Mouse (Mus musculus) heart, postnatal 10 days (tissue): Measurements from ENCODE around the gene Abhd4. TPM values are rescaled to one million over a fixed set of nuclear protein-coding genes. Genes with fewer than 3 reads are reported as not detected.

Experiments used
- DNase-seq, 2 experiments: peaks; one replicate each; pipeline ENCODE4 v3.0.0; 2021
- intact Hi-C: fragments of 180-260 bp; cut with DNase I; formaldehyde crosslinking; loops from one replicate; pipeline ENCODE4 v1.15.1; 2025
- total RNA-seq, 2 experiments: library from RNA; stranded (reverse); gene quantifications; 2 replicates each; pipeline ENCODE4 v1.2.3; 2021

The Abhd4 gene
- 10 to 100 TPM; 55.9 to 67.1 TPM for total RNA-seq

DNA sequence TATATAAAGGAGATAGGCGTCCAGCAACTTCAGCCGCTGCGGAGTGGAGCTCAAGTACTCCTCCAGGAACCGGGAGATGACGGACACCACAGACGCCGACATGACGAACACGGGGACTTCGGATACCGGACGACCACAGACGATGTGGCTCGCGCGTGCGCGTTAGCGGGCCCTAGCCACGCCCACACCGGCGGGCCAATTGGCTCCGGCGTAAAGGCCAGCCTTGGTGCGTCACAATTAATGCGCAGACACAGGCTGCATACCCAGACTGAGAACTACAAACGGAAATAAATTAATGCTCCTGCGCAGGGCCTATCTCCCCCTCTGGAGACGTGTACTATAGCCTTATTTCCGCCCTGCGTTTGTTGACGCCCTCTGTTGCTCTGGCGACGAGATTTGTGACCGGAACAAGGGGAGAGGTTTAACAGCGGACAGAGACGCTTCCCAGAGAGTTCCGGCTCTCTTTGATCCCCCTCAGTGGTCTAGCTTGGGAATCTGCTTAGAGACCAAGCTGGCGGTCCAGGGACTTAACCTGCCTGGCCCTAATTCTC is at the start of gene Abhd4, which contains the start of gene Dad1:
Gene Abhd4 (plus strand): TSS at position 448 of the 551 bp plus-strand sequence.
Gene Dad1 (minus strand): TSS at position 364 of the 551 bp plus-strand sequence.
- intact Hi-C loops = no loop called here
- peak; percentile 99 for DNase-seq

DNA sequence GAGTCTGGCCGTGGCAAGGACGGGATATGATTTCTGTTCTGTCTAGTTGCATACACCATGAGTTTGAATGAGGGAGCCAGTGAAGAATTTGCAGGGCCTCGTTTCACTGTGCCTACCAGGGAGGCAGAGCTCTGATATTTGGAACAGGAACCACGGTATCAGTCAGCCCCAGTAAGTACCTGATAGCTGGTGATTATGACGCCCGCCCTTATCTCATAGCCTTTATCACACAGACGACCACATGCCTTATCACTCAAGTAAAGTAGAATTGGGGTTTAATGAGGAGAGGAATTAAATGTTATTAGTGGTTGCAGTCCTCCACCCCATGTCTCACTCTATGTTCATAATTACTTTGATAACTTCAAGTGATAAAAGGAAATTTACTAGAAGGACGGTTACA is 49.7 kb upstream of the Abhd4 start:
- intact Hi-C loops = no loop called here
- no peak for DNase-seq

DNA sequence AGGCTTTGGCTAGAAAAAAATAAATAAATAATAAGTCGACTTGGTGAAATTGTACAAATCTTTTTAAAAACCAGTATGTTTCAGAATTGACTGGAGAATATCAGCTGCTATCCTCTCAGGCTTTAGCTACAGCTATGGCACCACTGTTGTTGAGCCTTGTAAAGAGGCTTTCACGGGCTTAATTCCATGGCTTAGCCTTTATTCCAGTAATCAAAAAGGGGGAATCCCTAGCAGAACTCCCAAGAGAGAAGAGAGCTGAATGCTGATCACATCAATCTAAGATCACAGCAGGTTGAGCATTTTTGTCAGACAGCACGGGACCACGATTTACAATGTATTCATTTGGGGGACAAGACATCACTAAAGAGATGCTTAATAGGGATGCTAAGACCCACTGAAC is 49.2 kb upstream of the Abhd4 start:
- intact Hi-C loops = no loop called here

DNA sequence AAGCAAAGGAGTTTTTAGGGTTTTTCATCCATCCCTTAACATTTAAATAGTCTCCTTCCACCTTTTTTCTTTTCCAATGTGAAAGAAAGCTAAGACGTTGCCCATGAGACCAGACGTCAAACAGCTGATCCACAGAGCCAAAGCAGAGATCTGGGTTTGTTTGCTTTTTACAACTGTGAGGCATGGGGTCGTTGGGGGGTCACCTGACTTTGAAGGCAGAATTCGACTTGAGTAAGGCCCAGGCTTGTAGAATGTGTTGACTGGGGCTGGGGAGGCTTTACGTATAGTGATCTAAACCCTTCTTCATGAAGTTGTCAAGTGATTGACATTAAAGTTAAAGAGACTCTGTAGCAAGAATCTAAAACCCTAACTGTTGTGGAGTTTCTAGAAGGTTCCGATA is 48.1 kb upstream of the Abhd4 start:
- intact Hi-C loops = no loop called here
- no peak for DNase-seq

More for the DNA sequence above, 49.2 kb upstream of the Abhd4 start:
- no peak for DNase-seq

DNA sequence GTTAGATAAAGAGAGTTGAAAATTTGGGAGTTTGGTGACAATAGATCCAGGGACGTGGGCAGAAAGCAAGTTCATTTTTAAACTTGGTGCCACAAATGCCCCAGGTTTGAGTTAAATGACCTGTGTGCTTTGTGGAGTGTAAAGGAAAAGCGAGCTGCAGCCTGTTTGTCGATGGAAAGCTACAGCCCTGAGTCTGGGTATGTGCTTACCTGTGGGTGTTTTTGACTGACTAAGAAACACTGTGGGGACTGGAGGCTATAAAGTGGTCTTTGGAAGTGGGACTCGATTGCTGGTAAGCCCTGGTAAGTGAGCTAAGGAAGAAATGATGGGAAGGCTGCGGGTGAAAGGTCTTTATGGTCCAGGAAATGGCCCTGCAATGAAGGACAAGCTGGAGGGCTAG is 47.7 kb upstream of the Abhd4 start:
- no peak for DNase-seq
- intact Hi-C loops = no loop called here

DNA sequence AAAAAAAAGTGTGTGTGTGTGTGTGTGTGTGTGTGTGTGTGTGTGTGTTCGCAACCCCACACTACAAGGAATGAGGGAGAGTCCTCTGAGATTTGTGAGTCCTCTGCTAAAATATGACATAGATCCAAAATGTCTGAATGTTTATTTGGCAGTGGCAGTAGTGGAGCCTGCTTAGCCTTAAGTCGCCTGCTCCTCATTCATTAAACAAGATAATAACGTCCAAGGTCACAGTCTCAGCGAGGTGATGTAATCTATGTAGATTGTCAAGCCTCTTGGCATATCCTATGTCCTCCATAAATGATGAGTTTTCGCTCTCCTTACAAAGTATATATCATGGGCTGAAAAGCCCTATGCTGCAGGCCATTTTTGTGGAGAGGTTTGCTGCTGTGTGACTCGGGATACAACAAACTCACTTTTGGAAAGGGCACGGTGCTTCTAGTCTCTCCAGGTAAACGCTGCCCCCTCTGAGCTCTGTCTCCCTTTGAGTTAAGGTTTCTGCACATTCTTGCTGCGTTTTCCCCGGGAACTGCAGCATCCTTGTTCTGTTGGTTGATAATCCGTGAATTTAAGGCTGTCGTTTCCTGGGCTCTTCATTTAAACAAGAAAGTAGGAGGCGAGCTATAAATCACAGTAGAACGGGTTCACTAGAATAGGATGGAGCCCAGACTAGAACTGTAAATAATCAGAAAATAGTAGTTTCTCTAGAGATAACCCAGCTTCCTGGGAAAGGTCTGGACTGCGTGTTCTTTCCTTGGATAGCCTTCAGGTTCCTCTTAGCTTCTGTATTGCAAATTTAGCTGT is 47.0 kb upstream of the Abhd4 start:
- no peak for DNase-seq
- intact Hi-C loops = no loop called here

DNA sequence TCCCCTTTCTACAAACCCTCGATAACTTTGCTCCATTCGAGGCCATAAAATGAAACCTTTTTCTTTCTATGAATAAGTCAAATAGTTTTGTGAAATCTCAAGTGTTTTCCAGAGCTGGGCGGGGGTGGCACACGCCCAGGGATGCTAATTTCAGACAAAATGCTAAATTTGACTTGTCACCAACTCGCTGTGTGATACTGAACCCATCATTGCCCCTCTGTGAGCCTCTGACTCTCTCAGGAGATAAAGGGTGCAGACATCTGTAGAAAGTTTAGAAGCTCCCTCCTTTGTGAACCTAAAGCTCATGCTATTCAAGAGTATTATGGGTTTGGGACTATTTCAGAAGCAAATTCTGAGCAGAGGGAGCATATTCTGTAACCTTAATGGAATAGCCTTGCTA is 46.1 kb upstream of the Abhd4 start:
- intact Hi-C loops = no loop called here
- no peak for DNase-seq

DNA sequence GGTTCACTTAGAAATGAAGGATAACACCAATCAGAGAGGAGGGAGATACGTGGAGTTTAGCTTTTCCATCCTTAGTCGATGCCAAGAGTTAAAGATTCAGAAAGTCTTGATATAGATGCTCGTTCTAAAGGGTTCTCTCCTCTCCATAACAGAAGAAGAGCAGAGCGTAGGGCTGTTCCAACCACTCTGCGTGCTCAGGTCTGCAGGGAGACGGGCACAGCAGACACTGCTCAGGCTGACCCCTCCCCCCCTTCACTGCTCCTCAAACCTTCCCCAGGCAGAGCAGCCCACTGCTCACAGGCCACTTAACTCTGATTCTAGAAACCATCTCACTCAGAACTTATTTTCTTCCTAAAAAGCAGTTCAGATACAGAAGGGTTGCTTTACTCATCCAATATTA is 45.2 kb upstream of the Abhd4 start:
- intact Hi-C loops = no loop called here

DNA sequence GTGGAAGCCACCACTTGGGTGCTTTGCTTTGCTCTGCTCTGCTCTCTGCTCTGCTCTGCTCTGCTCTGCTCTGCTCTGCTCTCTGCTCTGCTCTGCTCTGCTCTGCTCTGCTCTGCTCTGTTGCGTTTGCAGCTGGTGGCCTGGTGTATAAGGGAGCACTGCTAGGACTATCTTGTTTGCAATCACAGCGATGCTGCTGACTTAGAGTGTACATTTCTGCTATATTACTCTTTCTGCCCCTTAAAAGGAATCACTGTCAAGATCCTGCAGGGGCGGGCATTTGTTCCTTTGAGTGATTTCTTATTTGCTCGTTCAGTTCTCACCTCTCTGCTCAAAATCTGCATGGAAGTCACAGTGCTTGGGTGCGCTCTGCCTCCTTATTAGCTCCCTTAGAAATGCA is 44.1 kb upstream of the Abhd4 start:
- no peak for DNase-seq
- intact Hi-C loops = no loop called here

More for the DNA sequence above, 45.2 kb upstream of the Abhd4 start:
- no peak for DNase-seq

DNA sequence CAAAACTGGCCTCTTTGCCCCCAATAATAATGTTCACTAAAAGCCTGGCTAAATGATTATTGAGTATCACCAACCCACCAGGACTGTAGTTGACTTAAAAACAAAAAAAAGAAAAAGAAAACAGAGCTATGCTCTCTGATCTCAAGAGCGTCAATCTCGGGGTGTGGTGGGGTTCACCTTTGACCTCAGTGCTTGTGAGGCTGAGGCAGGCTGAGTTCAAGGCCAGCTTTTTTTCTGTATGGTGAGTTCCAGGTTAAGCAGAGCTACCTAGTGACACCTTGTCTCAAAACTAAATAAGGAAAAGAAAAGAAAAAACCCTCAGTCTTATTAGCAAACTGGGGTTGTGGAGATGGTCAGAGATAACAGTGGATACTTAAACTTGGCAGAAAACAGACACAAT is 43.6 kb upstream of the Abhd4 start:
- DNase-seq = no peak
- intact Hi-C loops = no loop called here

DNA sequence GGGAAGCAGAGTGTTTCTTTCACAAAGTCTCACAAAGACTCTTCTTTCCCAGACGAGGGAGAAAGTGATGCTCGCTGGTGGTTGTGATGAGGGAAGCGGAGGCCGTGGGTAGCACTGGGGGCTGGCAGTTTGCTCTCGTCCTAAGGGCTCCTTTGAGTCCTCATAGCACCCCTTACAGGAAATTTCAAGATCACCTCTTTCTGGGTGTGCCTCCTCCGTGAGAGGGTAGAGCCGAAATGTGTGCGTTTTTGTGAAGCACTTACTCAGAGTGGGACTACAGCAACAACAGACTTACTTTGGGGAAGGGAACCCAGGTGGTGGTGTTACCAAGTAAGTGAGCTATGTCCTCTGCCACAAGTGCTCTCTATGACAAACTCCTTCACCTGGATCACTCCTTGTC is 42.8 kb upstream of the Abhd4 start:
- intact Hi-C loops = no loop called here
- no peak for DNase-seq

DNA sequence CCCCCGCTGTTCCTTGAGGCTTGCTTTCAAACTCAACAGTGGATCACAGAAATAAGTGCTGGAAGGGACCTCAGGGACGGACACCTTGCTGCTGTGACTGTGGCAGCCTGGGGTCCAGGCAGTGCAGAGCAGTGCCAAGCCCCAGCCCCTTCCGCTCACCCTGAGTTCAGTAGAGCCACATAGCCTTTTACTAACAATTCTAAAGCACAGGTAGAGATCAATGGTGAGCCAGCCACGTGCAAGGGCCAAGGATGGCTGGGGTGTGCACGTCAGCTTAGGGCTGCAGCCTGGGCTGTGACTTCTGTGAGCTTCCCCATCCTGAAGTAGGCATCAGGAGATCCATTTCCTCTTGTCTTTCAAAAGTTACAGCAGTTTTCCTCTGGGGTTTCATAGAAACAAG is 42.2 kb upstream of the Abhd4 start:
- intact Hi-C loops = no loop called here
- no peak for DNase-seq

DNA sequence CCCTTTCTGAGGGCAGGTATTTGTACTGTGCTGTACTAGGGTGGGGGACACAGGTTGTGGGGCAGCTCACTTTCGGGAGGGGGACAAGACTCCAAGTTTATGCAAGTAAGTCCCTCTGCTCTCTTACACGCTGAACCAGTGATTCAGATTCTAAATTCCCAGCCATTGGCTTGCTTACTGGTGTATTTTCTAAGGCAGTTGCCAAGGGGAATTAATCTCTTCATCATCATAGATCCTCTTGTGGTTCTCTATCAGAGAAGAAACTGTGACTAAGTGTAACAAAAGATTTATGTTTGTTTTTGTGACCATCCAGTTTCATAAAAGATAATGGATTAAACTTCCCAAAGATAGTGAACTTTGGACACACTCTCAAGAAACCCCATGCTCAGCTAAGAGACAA is 40.3 kb upstream of the Abhd4 start:
- intact Hi-C loops = no loop called here
- DNase-seq = no peak

DNA sequence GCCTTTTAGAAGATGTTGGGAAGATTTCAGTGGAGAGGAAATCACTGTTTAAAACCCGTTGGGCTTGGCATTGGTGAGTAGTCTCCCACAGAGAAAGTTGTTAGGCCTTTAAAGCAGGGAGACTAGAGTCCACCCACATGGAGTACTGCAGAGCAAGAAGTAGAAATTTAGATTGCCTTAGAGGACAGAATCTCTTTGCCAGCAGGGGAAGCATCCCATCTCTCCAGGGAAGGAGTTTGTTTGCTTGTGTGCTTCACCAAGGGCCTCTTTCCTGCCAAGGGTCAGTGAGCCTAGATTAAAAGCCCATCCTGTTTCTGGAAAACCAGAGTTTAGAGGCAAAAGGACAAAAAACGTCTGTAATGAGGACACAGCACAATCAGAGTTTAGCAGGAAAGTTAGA is 39.5 kb upstream of the Abhd4 start:
- no peak for DNase-seq
- intact Hi-C loops = no loop called here

DNA sequence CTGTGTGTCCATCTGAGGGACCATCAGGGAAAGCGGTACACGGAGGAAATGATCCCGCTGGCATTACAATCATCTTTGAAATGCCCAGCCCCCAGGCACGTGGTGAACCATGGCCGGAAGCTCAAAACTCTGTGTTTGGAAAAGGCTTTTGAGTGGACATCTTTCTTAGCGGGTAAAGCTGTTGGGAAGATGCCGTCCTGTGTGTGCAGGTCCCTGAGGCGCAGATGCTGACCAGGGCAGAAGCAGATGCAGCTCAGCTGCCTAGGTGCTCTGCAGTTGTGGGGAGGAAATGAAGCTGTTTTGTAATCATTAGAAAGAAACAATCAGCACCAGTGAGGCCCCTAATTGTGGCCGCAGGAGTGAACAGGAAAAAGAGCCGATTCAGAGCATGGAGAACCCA is 39.1 kb upstream of the Abhd4 start:
- no peak for DNase-seq
- intact Hi-C loops = no loop called here

DNA sequence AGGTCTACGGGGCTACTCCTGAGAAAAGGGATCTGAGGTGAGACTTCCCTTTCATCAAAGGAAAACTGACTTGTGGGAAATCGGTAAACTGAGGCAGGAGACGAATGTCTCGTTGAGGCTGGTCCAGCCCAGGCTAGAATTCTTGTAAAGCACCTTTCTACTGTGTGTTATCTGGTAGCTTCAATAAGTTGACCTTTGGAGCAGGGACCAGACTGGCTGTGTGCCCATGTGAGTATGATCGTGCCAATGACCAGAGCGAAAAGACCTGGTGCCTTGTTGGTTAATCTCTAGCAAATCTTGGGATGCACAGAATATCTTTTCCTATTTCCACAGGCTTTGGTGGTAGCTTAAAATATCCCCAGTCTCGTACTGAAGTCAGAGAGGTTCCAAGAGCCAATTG is 37.9 kb upstream of the Abhd4 start:
- intact Hi-C loops = no loop called here

DNA sequence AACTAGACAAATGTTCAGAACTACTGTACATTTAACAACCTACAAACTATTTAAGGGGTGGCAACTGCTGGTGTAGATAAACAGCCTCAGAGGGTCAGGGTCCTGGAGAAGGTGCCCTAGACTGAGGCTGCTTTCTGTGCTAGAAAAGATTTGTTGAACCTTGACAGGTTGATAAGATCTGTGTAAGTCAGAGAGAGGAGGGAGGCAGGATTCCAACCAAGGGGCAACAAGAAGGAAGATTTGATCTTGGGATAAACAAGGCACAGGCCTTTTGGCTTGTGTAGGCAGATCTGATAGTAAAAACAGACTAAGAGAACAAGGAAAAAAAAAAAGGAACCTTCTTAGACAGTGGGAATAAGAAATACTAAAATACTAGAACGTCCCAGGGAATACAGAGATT is 35.8 kb upstream of the Abhd4 start:
- intact Hi-C loops = no loop called here
- no peak for DNase-seq

More for the DNA sequence above, 37.9 kb upstream of the Abhd4 start:
- no peak for DNase-seq

DNA sequence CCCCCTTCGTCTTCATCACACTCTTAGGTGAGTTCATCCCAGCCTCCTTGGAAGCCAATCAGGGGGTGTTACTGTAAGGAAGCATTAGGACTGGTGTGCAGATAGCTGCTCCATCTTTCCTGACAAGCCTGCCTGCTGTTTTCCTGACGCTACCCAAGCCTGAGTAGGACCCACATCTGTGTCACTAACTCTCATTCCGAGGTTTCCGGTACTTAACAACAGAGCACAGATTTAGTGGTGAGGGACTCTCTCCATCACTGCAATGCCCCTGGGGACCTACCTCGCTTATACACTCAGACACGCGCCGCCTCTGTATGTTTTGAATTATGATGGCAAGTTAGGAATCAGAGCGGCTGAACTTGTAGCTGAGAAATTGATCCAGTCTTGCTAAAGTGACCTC is 35.3 kb upstream of the Abhd4 start:
- intact Hi-C loops = no loop called here
- no peak for DNase-seq

DNA sequence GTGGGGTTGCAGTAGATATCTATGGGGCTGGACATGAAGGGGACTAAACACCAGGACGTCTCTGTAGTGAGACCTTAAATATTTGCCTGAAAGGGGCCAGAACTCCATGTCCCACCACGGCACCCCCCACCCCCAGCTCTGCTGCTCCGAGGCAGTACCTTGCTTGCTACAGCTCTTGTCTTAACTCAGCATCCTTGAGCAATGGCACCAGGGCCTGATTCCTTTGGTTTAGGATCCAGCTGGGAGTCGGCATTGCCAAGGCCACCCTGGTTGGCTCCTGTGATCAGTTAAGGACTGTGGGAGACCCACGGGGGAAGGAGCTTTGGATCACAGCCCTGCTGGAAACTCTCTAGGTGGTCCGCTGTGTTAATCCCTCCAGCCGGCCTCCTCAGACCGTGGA is 34.7 kb upstream of the Abhd4 start:
- intact Hi-C loops = no loop called here
- DNase-seq = no peak

DNA sequence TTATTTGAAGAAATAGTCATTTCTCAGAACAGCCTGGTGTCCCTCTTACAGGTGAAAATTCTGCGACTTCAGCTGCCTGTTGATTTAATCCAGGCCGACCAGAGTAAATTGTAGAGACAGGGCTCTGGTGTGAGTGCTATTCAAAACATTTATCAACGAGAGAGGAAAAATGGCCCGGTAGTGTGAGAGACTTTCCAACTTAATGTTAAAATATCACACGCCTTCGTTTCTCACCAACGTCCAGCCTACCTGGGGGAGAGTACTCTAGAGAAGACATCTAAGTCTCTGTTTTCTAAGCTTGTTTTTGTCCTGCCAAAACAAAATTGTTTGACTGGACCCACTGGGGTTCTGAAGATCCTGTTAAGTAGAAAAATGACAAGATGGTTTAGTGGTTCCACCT is 34.1 kb upstream of the Abhd4 start:
- intact Hi-C loops = no loop called here
- DNase-seq = no peak

DNA sequence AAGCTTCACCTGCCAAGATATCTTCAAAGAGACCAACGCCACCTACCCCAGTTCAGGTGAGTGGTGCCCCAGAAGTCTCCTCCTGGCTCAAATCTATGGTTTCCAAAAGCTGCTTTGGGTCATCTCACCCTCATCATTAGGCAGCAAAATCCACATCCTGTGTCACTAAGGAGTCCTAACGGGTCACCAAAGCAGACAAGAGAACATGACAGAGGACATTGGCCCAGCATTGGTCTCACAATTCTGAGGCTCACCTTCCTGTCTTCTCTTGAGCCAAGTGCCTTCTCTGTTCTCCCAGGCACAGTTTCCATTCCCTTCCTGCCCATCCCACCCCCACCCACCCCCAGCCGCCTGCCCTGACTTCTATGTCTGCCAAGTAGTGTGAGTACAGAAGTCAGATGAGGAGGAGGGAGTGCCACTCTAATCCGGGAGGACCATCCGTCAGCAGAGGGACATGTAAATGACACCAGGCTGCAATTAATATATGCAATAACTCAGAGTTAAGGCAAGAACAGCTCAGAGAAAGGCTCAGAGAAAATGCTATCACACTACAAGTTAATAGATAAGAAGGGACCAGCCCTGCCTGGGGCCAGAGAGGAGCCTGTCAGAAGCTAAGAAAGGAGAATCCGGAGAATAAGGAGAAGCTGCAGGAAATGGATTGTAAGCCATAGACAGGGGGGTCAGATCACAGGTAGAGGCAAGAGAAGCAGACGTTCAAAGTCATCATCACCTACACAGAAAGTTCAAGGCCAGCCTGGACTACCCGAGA is 33.1 kb upstream of the Abhd4 start:
- no peak for DNase-seq
- intact Hi-C loops = no loop called here

DNA sequence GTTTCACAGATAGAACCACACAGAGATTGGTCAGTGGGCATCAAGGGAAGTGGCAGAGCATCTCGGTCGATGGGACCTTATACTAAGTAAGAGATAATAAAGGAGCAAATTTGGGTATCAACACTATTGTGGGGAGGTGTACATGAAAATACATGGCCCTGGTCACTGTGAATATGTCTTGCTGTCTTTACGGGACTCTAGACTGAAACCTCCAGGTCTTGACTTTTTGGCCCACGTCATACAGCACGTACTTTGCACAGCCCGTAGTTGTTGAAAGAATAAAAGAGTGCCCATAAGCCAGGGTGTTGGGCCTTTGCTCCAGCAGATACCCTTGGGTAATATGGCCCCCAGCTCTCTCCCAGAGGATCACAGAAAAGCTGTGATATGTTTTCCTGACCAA is 32.3 kb upstream of the Abhd4 start:
- intact Hi-C loops = no loop called here
- no peak for DNase-seq
